Mouse (Mus musculus) midbrain, embryonic 12.5 days (tissue): ENCODE data around the gene 4931414P19Rik. TPM values are rescaled to one million over a fixed set of nuclear protein-coding genes. Genes with fewer than 3 reads are reported as not detected.
A peak's percentile ranks its signal among the peaks of the same experiment; 100 is the strongest.
"Not testable (repeated sequence)": the region's sequence is repeated elsewhere in the genome, so short reads cannot be mapped to it uniquely, and the experiment has no call there.

Source experiments
- ATAC-seq: fragments of 200-750 bp; cut with Nextera tagmentation; 2 replicates; pipeline ENCODE4 v1.8.0; 2017; ENCODE audit warnings: low read depth, moderate TSS enrichment, moderate library complexity; ENCODE audit not compliant: low FRiP score
- H3K27ac ChIP-seq: fragments of 300-500 bp; sonication (generic); replicated peaks from 2 replicates; pipeline ENCODE4 v1.5.1; 2016; ENCODE audit warnings: mild to moderate bottlenecking
- H3K27me3 ChIP-seq: fragments of 300-500 bp; sonication (generic); 2 replicates; pipeline ENCODE4 v1.6.1; 2016; ENCODE audit warnings: mild to moderate bottlenecking
- H3K36me3 ChIP-seq: fragments of 300-500 bp; sonication (generic); 2 replicates; pipeline ENCODE4 v1.6.1; 2016
- H3K4me1 ChIP-seq: fragments of 300-500 bp; sonication (generic); 2 replicates; pipeline ENCODE4 v1.6.1; 2016
- H3K4me2 ChIP-seq: fragments of 300-500 bp; sonication (generic); replicated peaks from 2 replicates; pipeline ENCODE4 v1.6.1; 2016; ENCODE audit warnings: mild to moderate bottlenecking, moderate library complexity
- H3K4me3 ChIP-seq: fragments of 300-500 bp; sonication (generic); 2 replicates; pipeline ENCODE4 v1.5.1; 2016; ENCODE audit warnings: mild to moderate bottlenecking
- H3K9ac ChIP-seq: fragments of 300-500 bp; sonication (generic); replicated peaks from 2 replicates; pipeline ENCODE4 v1.6.1; 2016; ENCODE audit warnings: mild to moderate bottlenecking, moderate library complexity
- H3K9me3 ChIP-seq: fragments of 300-500 bp; sonication (generic); 2 replicates; pipeline ENCODE4 v1.6.1; 2016; ENCODE audit warnings: mild to moderate bottlenecking
- WGBS: fragments of 180-500 bp; shearing (Covaris S2); methylation state at CpG from one replicate; pipeline ENCODE4 v1.1.7; 2016; 5-methylcytosine and 5-hydroxymethylcytosine counted together
- polyA plus RNA-seq: library from polyadenylated mRNA; unstranded; fragments of >200 nt; fragmentation: Nextera tagmentation; extraction: Ambion mirVana; gene quantifications from 2 replicates; pipeline ENCODE4 v1.2.1, GENCODE M21; 2016

4931414P19Rik gene
- polyA plus RNA-seq, 1 experiment from 2014 or later = 10.4 TPM

GRCm38 (mm10) chr14:54623334-54623733 lies 17.5 kb upstream of the 4931414P19Rik start:
- ATAC-seq = no peak
- H3K9me3 ChIP-seq = no peaks in the 10 kb centered on the region
- H3K4me1 ChIP-seq = no peaks in the 10 kb centered on the region
- no peaks in the 10 kb centered on the region for H3K36me3 ChIP-seq
- no peak overlapping the region for H3K27ac ChIP-seq
- H3K9ac ChIP-seq = no peak overlapping the region
- no peak overlapping the region for H3K4me3 ChIP-seq
- WGBS = 83% methylated on average over 6 of the region's 6 CpGs
- no peak overlapping the region for H3K4me2 ChIP-seq
- no peaks in the 10 kb centered on the region; the same call in 1 of the 2 replicates for H3K27me3 ChIP-seq

- no peak within 1 kb of the TSS for H3K27ac ChIP-seq
- peaks cover 3% of the 10 kb centered on the region for H3K36me3 ChIP-seq
- H3K4me3 ChIP-seq = no peak within 1 kb of the TSS
- H3K4me2 ChIP-seq = no peak within 1 kb of the TSS
- no peaks in the 10 kb centered on the region; the same call in 1 of the 2 replicates for H3K27me3 ChIP-seq
- ATAC-seq = no peak
- 93% methylated on average over 1 of the region's 1 CpGs for WGBS
- H3K9ac ChIP-seq = no peak within 1 kb of the TSS
- H3K9me3 ChIP-seq = no peaks in the 10 kb centered on the region
- peaks cover 11% of the 10 kb centered on the region for H3K4me1 ChIP-seq
These were observed 15.3 kb upstream of the 4931414P19Rik start, which contains the start of gene Psmb11 for GRCm38 (mm10) chr14:54621133-54621532. Gene Psmb11, plus strand, starts transcription at chr14:54621433.

GRCm38 (mm10) chr14:54617897-54618365 lies 12.1 kb upstream of the 4931414P19Rik start, which contains the start of gene Psmb5:
Gene Psmb5, minus strand, starts transcription at chr14:54618022.
- H3K27me3 ChIP-seq = no peaks in the 10 kb centered on the region
- H3K36me3 ChIP-seq = peaks cover 25% of the 10 kb centered on the region
- H3K4me1 ChIP-seq = peaks cover 18% of the 10 kb centered on the region
- peak within 1 kb of the TSS; percentile 92 for H3K9ac ChIP-seq
- WGBS = under 1% methylated on average over 25 of the region's 25 CpGs
- H3K4me2 ChIP-seq = peak within 1 kb of the TSS; percentile 78
- H3K9me3 ChIP-seq = no peaks in the 10 kb centered on the region
- ATAC-seq = peak; percentile 91
- H3K4me3 ChIP-seq = peak within 1 kb of the TSS; percentile 95
- peak within 1 kb of the TSS; percentile 75 for H3K27ac ChIP-seq

GRCm38 (mm10) chr14:54617152-54617896 lies 11.5 kb upstream of the 4931414P19Rik start:
- Histone ChIP-seq H3K4me1 (peaks cover 18% of the 10 kb centered on the region), H3K4me3 (peak overlapping the region; percentile 95), H3K4me2 (peak overlapping the region; percentile 78), H3K27me3 (no peaks in the 10 kb centered on the region), H3K36me3 (peaks cover 31% of the 10 kb centered on the region), H3K9ac (peak overlapping the region; percentile 92), H3K27ac (peak overlapping the region; percentile 75), H3K9me3 (no peaks in the 10 kb centered on the region)
- ATAC-seq = peak; percentile 57
- 3% methylated on average over 38 of the region's 38 CpGs for WGBS

- 93% methylated on average over 16 of the region's 16 CpGs for WGBS
- ATAC-seq = no peak
These were observed 10.5 kb upstream of the 4931414P19Rik start for GRCm38 (mm10) chr14:54616226-54616825.

GRCm38 (mm10) chr14:54614130-54614529 lies 8.3 kb upstream of the 4931414P19Rik start:
- Histone ChIP-seq H3K36me3 (peaks cover 45% of the 10 kb centered on the region), H3K4me1 (peaks cover 18% of the 10 kb centered on the region)
- not testable (repeated sequence) for H3K27ac ChIP-seq, ATAC-seq, H3K9ac ChIP-seq, H3K4me3 ChIP-seq, H3K9me3 ChIP-seq, H3K27me3 ChIP-seq, H3K4me2 ChIP-seq
- WGBS = 96% methylated on average over 16 of the region's 16 CpGs

More at GRCm38 (mm10) chr14:54616226-54616825, 10.5 kb upstream of the 4931414P19Rik start:
- no peaks in the 10 kb centered on the region for H3K27me3 ChIP-seq
- H3K4me2 ChIP-seq = 0 out of 2 replicates have a peak overlapping the region, but pooled peaks have one; percentile 78
- H3K4me1 ChIP-seq = peaks cover 18% of the 10 kb centered on the region
- no peaks in the 10 kb centered on the region for H3K9me3 ChIP-seq
- H3K36me3 ChIP-seq = peaks cover 38% of the 10 kb centered on the region
- no peak overlapping the region for H3K4me3 ChIP-seq
- no peak overlapping the region for H3K27ac ChIP-seq
- no peak overlapping the region for H3K9ac ChIP-seq

GRCm38 (mm10) chr14:54610648-54611047 lies 4.9 kb upstream of the 4931414P19Rik start:
- peak overlapping the region; percentile 15; the same call in 1 of the 2 replicates for H3K27ac ChIP-seq
- H3K4me3 ChIP-seq = no peak overlapping the region
- H3K36me3 ChIP-seq = peaks cover 37% of the 10 kb centered on the region
- no peak overlapping the region for H3K4me2 ChIP-seq
- ATAC-seq = no peak
- WGBS = 82% methylated on average over 6 of the region's 6 CpGs
- 0 out of 2 replicates have a peak, but pooled peaks cover 3% of the 10 kb centered on the region for H3K4me1 ChIP-seq
- no peak overlapping the region for H3K9ac ChIP-seq
- H3K27me3 ChIP-seq = no peaks in the 10 kb centered on the region
- no peaks in the 10 kb centered on the region for H3K9me3 ChIP-seq

GRCm38 (mm10) chr14:54609962-54610361 lies 4.2 kb upstream of the 4931414P19Rik start:
- H3K9me3 ChIP-seq = no peaks in the 10 kb centered on the region
- 70% methylated on average over 4 of the region's 4 CpGs for WGBS
- H3K4me1 ChIP-seq = peaks cover 2% of the 10 kb centered on the region; the same call in 1 of the 2 replicates
- no peak for ATAC-seq
- no peak overlapping the region for H3K4me2 ChIP-seq
- H3K9ac ChIP-seq = no peak overlapping the region
- no peak overlapping the region for H3K4me3 ChIP-seq
- peaks cover 31% of the 10 kb centered on the region for H3K36me3 ChIP-seq
- H3K27me3 ChIP-seq = no peaks in the 10 kb centered on the region
- H3K27ac ChIP-seq = no peak overlapping the region

GRCm38 (mm10) chr14:54609245-54609644 lies 3.5 kb upstream of the 4931414P19Rik start:
- Histone ChIP-seq H3K9ac (no peak overlapping the region), H3K27me3 (no peaks in the 10 kb centered on the region), H3K36me3 (peaks cover 27% of the 10 kb centered on the region), H3K4me1 (peaks cover 9% of the 10 kb centered on the region), H3K27ac (no peak overlapping the region), H3K4me2 (no peak overlapping the region), H3K9me3 (no peaks in the 10 kb centered on the region), H3K4me3 (no peak overlapping the region)
- WGBS = 76% methylated on average over 4 of the region's 4 CpGs
- ATAC-seq = no peak

GRCm38 (mm10) chr14:54607226-54607625 lies 1.4 kb upstream of the 4931414P19Rik start:
- Histone ChIP-seq H3K36me3 (peaks cover 15% of the 10 kb centered on the region; the same call in 1 of the 2 replicates), H3K27ac (no peak overlapping the region), H3K9me3 (no peaks in the 10 kb centered on the region), H3K9ac (no peak overlapping the region), H3K27me3 (no peaks in the 10 kb centered on the region), H3K4me1 (peaks cover 21% of the 10 kb centered on the region), H3K4me2 (no peak overlapping the region), H3K4me3 (no peak overlapping the region)
- WGBS = 44% methylated on average over 8 of the region's 8 CpGs
- no peak for ATAC-seq

GRCm38 (mm10) chr14:54603686-54604085 lies 2.1 kb downstream of the 4931414P19Rik start:
- Histone ChIP-seq H3K36me3 (peaks cover 6% of the 10 kb centered on the region; the same call in 1 of the 2 replicates), H3K9me3 (no peaks in the 10 kb centered on the region), H3K4me1 (peaks cover 23% of the 10 kb centered on the region), H3K9ac (no peak overlapping the region), H3K4me2 (peak overlapping the region; percentile 47), H3K4me3 (peak overlapping the region; percentile 55), H3K27ac (peak overlapping the region; percentile 50), H3K27me3 (no peaks in the 10 kb centered on the region)
- ATAC-seq = no peak
- WGBS = 87% methylated on average over 8 of the region's 8 CpGs
